Mouse (Mus musculus) midbrain, embryonic 15.5 days (tissue): ENCODE results near the gene Cd81. TPM values are rescaled to one million over a fixed set of nuclear protein-coding genes. Genes with fewer than 3 reads are reported as not detected.

Experiments
- ATAC-seq: fragments of 200-750 bp; cut with Nextera tagmentation; replicated peaks from 2 replicates; pipeline ENCODE4 v1.8.0; 2017; ENCODE audit warnings: moderate TSS enrichment
- H3K27ac ChIP-seq: fragments of 300-500 bp; sonication (generic); 2 replicates; pipeline ENCODE4 v1.5.1; 2015; ENCODE audit warnings: mild to moderate bottlenecking, inconsistent platforms
- H3K27me3 ChIP-seq: fragments of 300-500 bp; sonication (generic); replicated peaks from 2 replicates; pipeline ENCODE4 v1.6.1; 2015; ENCODE audit warnings: inconsistent platforms
- H3K36me3 ChIP-seq: fragments of 300-500 bp; sonication (generic); replicated peaks from 2 replicates; pipeline ENCODE4 v1.6.1; 2015; ENCODE audit warnings: inconsistent platforms
- H3K4me1 ChIP-seq: fragments of 300-500 bp; sonication (generic); 2 replicates; pipeline ENCODE4 v1.6.1; 2015; ENCODE audit warnings: inconsistent platforms
- H3K4me2 ChIP-seq: fragments of 300-500 bp; sonication (generic); 2 replicates; pipeline ENCODE4 v1.6.1; 2015; ENCODE audit warnings: inconsistent platforms, mild to moderate bottlenecking, moderate library complexity
- H3K4me3 ChIP-seq: fragments of 300-500 bp; sonication (generic); 2 replicates; pipeline ENCODE4 v1.5.1; 2015; ENCODE audit warnings: mild to moderate bottlenecking, inconsistent platforms
- H3K9ac ChIP-seq: fragments of 300-500 bp; sonication (generic); 2 replicates; pipeline ENCODE4 v1.6.1; 2015; ENCODE audit warnings: mild to moderate bottlenecking, inconsistent platforms
- H3K9me3 ChIP-seq: fragments of 300-500 bp; sonication (generic); 2 replicates; pipeline ENCODE4 v1.6.1; 2016; ENCODE audit warnings: inconsistent platforms
- WGBS: fragments of 180-500 bp; shearing (Covaris S2); methylation state at CpG from one replicate; pipeline ENCODE4 v1.1.7; 2015; ENCODE audit warnings: mixed read lengths; 5-methylcytosine and 5-hydroxymethylcytosine counted together
- polyA plus RNA-seq: library from polyadenylated mRNA; unstranded; fragments of >200 nt; fragmentation: Nextera tagmentation; extraction: Ambion mirVana; gene quantifications from 2 replicates; pipeline ENCODE4 v1.2.1, GENCODE M21; 2015

The Cd81 gene
- polyA plus RNA-seq, 1 experiment from 2014 or later: 374 TPM

DNA sequence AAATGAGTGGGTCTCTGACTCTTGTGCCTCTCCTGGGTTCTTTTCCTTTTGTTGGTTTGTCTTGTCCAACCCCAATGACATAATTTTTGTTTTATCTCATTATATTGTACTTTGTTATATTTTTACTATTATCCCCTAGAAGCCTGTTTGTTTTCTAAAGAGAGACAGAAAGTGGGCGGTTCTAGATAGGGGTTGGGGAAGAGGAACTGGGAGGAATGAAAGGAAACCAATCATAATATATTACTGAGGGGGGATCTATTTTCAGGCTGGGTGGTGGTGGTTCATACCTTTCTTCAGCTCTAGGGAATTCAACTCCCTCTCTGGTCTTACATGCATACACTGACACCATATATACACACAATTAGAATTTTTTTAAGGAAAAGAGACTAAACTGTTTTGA, 28.2 kb upstream of the Cd81 start:
- H3K27ac ChIP-seq: no peak overlapping the region
- no peaks in the 10 kb centered on the region for H3K9me3 ChIP-seq
- 88% methylated on average over 1 of the region's 1 CpGs for WGBS
- H3K4me1 ChIP-seq: no peaks in the 10 kb centered on the region
- H3K27me3 ChIP-seq: no peaks in the 10 kb centered on the region
- H3K36me3 ChIP-seq: no peaks in the 10 kb centered on the region
- H3K4me2 ChIP-seq: no peak overlapping the region
- H3K9ac ChIP-seq: no peak overlapping the region
- ATAC-seq: no peak
- no peak overlapping the region for H3K4me3 ChIP-seq

DNA sequence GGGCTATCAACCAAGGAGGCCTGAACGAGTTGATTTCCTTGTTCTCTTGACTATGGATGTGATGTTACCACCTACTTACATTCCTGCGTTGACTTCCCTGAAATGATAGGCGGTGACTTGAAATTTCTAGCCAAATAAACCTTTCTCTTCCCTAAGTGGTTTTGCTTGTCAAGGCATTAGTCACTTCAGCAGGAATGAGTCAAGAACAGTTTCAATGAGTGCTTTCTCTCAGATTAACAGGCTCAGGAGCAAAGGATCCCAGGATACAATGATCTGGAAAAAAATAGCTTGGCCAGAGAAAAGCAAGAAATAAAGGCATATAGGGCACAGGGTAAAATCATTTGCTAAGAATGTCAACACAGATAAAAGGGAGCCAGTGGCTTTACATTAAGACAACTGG, 27.0 kb upstream of the Cd81 start:
- Histone ChIP-seq H3K9me3 (no peaks in the 10 kb centered on the region), H3K4me1 (no peaks in the 10 kb centered on the region), H3K4me2 (no peak overlapping the region), H3K4me3 (no peak overlapping the region), H3K27me3 (no peaks in the 10 kb centered on the region), H3K27ac (no peak overlapping the region), H3K36me3 (no peaks in the 10 kb centered on the region), H3K9ac (no peak overlapping the region)
- no peak for ATAC-seq
- WGBS: 92% methylated on average over 3 of the region's 3 CpGs

- 97% methylated on average over 4 of the region's 4 CpGs for WGBS
- no peak overlapping the region for H3K27ac ChIP-seq
- H3K9ac ChIP-seq: no peak overlapping the region
- H3K4me2 ChIP-seq: no peak overlapping the region
- no peaks in the 10 kb centered on the region for H3K36me3 ChIP-seq
- no peaks in the 10 kb centered on the region for H3K27me3 ChIP-seq
- no peak overlapping the region for H3K4me3 ChIP-seq
- no peak for ATAC-seq
- H3K4me1 ChIP-seq: no peaks in the 10 kb centered on the region
- no peaks in the 10 kb centered on the region for H3K9me3 ChIP-seq
Observed at GRCm38 (mm10) chr7:143027196-143027595, 25.3 kb upstream of the Cd81 start.

DNA sequence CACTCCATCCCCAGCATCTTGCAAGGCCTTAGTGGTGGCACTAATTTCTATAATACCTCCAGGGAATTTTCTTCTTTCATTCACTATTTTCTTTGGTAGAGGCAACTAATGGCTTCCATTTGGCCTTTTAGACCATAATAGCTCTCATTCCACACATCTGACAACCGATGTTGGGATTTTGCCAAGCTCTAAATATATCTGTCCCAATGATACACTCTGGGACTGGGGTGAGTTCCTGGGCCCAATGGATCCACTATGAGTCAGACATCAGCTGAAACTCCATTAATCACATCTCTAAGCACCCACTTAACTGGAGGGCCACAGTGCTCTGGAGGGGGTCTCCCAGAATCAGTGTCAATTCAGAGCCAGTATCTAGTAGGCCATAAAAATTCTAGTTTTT, 20.7 kb upstream of the Cd81 start:
- no peak overlapping the region for H3K4me3 ChIP-seq
- ATAC-seq: no peak
- H3K36me3 ChIP-seq: no peaks in the 10 kb centered on the region
- no peaks in the 10 kb centered on the region for H3K9me3 ChIP-seq
- no peaks in the 10 kb centered on the region for H3K27me3 ChIP-seq
- 90% methylated on average over 1 of the region's 1 CpGs for WGBS
- H3K9ac ChIP-seq: no peak overlapping the region
- no peak overlapping the region for H3K27ac ChIP-seq
- no peak overlapping the region for H3K4me2 ChIP-seq
- no peaks in the 10 kb centered on the region for H3K4me1 ChIP-seq

DNA sequence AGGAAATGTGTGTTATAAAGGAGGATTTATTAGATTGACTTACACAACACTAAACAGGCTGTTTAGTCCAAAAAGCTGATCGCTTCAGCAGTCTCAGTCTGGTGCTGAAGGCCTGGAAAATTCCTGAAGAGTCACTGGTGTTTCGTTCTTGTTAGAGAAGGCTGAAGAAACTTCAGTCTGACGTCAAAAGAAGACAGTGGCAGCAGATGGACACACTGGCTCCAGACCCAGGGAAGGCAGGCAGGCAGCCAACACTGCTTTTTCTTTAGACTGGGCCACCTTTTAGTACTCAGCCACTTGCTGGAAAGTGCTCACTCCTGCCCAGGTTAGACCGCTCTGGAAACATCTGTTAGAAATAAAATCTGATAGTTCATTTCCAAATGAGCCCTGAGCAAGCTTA, 19.0 kb upstream of the Cd81 start:
- Histone ChIP-seq H3K4me3 (no peak overlapping the region), H3K4me1 (no peaks in the 10 kb centered on the region), H3K4me2 (no peak overlapping the region), H3K27me3 (no peaks in the 10 kb centered on the region), H3K27ac (no peak overlapping the region), H3K36me3 (no peaks in the 10 kb centered on the region), H3K9me3 (no peaks in the 10 kb centered on the region), H3K9ac (no peak overlapping the region)
- WGBS: 91% methylated on average over 4 of the region's 4 CpGs
- ATAC-seq: no peak

- WGBS: 97% methylated on average over 2 of the region's 2 CpGs
- no peaks in the 10 kb centered on the region for H3K27me3 ChIP-seq
Observed at GRCm38 (mm10) chr7:143034112-143034511, 18.4 kb upstream of the Cd81 start.

GRCm38 (mm10) chr7:143034519-143035450, 17.8 kb upstream of the Cd81 start:
- ATAC-seq: no peak
- 93% methylated on average over 8 of the region's 8 CpGs for WGBS
- no peak overlapping the region for H3K4me3 ChIP-seq
- H3K4me1 ChIP-seq: no peaks in the 10 kb centered on the region
- no peak overlapping the region for H3K4me2 ChIP-seq
- H3K27ac ChIP-seq: no peak overlapping the region
- H3K9ac ChIP-seq: no peak overlapping the region
- no peaks in the 10 kb centered on the region for H3K36me3 ChIP-seq
- no peaks in the 10 kb centered on the region for H3K27me3 ChIP-seq
- no peaks in the 10 kb centered on the region for H3K9me3 ChIP-seq

More at GRCm38 (mm10) chr7:143034112-143034511, 18.4 kb upstream of the Cd81 start:
- H3K27ac ChIP-seq: no peak overlapping the region
- H3K36me3 ChIP-seq: no peaks in the 10 kb centered on the region
- no peaks in the 10 kb centered on the region for H3K4me1 ChIP-seq
- no peaks in the 10 kb centered on the region for H3K9me3 ChIP-seq
- no peak overlapping the region for H3K4me2 ChIP-seq
- H3K4me3 ChIP-seq: no peak overlapping the region
- ATAC-seq: no peak
- no peak overlapping the region for H3K9ac ChIP-seq

DNA sequence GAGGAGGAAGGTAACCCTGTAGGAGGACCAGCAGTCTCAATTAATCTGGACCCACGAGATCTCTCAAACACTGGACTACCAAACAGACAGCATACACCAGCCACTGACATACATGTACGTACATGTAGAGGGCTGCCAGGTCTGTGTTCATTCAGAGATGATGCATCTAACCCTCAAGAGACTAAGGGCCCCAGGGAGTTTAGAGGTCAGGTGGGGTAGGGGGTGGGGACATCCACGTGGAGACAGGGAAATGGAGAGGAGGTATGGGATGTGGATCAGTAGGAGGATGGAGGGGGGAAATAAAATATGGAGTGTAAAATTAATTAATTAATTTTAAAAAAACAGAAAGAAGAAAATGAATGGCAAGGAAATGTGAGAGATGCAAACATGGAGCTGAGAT, 15.8 kb upstream of the Cd81 start:
- Histone ChIP-seq H3K36me3 (no peaks in the 10 kb centered on the region), H3K9ac (no peak overlapping the region), H3K27me3 (no peaks in the 10 kb centered on the region), H3K4me2 (no peak overlapping the region), H3K4me3 (no peak overlapping the region), H3K27ac (no peak overlapping the region), H3K4me1 (no peaks in the 10 kb centered on the region), H3K9me3 (no peaks in the 10 kb centered on the region)
- ATAC-seq: no peak
- WGBS: 80% methylated on average over 3 of the region's 3 CpGs

DNA sequence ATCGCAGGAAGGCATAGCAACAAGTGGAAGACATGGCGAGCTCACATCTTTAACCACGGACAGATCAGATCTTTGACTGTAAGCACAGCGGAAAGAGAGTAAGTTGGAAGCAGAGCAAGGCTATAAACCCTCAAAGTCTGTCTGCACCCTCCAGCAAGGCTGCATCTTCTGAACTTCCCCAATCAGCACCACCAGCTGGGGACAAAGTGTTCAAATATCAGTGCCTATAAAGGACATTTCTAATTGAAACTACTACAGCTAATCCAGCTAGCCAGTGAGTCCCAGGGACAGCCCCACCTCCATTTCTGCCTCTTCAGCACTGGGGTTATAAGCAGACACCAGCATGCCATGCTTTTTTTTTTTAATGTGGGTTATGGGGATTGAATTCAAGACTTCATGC, 15.2 kb upstream of the Cd81 start:
- Histone ChIP-seq H3K4me1 (no peaks in the 10 kb centered on the region), H3K4me2 (no peak overlapping the region), H3K9me3 (no peaks in the 10 kb centered on the region), H3K27me3 (no peaks in the 10 kb centered on the region), H3K4me3 (no peak overlapping the region), H3K36me3 (no peaks in the 10 kb centered on the region), H3K9ac (no peak overlapping the region), H3K27ac (no peak overlapping the region)
- no peak for ATAC-seq
- WGBS: 94% methylated on average over 4 of the region's 4 CpGs

GRCm38 (mm10) chr7:143038174-143038931, 14.2 kb upstream of the Cd81 start:
- Histone ChIP-seq H3K4me2 (no peak overlapping the region), H3K9ac (no peak overlapping the region), H3K36me3 (no peaks in the 10 kb centered on the region), H3K27me3 (no peaks in the 10 kb centered on the region), H3K27ac (no peak overlapping the region), H3K4me3 (no peak overlapping the region), H3K9me3 (no peaks in the 10 kb centered on the region), H3K4me1 (no peaks in the 10 kb centered on the region)
- ATAC-seq: no peak
- 93% methylated on average over 3 of the region's 3 CpGs for WGBS

DNA sequence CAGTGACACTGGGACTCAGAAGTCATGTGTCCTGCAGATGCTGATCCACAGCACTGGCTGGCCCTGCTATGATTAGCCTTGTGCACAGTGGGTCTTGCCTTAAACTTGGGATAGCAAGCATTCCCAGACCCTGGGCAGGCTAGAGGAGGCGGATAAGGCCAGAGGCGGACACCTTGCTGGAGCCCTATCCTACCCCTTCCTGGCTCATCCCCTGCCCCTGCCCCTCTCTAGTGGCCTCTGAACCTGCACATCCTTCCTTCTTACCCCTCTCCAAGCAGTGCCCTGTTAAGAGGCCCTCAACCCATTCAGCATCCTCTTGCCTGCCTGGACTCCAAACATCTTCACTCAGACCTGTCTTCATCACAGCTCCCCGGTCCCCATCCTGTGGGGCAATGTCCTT, 12.0 kb upstream of the Cd81 start:
- Histone ChIP-seq H3K36me3 (no peaks in the 10 kb centered on the region), H3K9me3 (no peaks in the 10 kb centered on the region), H3K27ac (no peak overlapping the region), H3K27me3 (no peaks in the 10 kb centered on the region), H3K4me2 (no peak overlapping the region), H3K4me3 (no peak overlapping the region), H3K4me1 (no peaks in the 10 kb centered on the region), H3K9ac (no peak overlapping the region)
- ATAC-seq: no peak
- WGBS: 94% methylated on average over 3 of the region's 3 CpGs

DNA sequence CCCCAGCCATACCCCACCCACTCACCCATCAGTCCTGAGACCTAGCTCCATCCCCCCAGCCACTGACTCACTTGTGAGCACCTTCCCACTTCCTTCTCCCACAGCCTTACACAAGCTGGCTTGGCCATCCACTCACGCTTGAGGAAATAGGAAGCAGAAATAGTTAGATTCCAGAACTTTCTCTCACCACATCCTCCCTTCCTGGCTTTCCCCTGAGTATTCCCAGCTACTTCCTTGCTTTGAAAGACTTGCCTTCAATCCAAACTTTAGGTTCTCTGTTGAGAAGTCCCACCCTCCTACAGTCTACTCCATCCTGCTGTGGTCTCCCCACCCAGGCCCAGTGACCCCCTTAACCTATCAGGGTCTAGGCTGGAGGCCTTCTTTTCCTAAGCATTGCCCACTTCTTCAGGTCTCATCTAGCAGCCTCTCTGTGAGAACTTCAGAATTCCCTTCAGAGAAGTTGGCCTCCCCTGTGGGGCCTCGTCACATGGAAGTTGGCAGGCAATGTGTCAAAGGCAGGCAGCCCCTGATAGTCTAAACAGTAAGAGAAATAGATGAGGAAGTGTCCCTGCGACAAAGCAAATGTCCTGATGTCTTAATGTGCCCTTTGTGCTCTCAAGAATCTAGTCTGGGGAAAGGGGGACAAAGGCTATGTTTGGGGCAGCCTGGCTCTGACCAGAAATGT, 11.3 kb upstream of the Cd81 start:
- Histone ChIP-seq H3K4me3 (no peak overlapping the region), H3K9ac (no peak overlapping the region), H3K4me2 (no peak overlapping the region), H3K27ac (no peak overlapping the region), H3K4me1 (no peaks in the 10 kb centered on the region), H3K36me3 (no peaks in the 10 kb centered on the region), H3K27me3 (no peaks in the 10 kb centered on the region), H3K9me3 (no peaks in the 10 kb centered on the region)
- no peak for ATAC-seq
- 86% methylated on average over 3 of the region's 3 CpGs for WGBS
